Mouse (Mus musculus): ENCODE results near the gene Zc3h12d.

The Zc3h12d gene

GRCm38 (mm10) chr10:7838874-7839421 lies 6.7 kb downstream of the Zc3h12d start:
- no peak for DNase-seq (ENCODE audit: low read depth, low spot score)

GRCm38 (mm10) chr10:7839551-7840352 lies 7.5 kb downstream of the Zc3h12d start:
- no peak for DNase-seq (ENCODE audit: low read depth, low spot score)

GRCm38 (mm10) chr10:7840353-7840733 lies 8.1 kb downstream of the Zc3h12d start:
- DNase-seq (ENCODE audit: low read depth, low spot score), result no peak

GRCm38 (mm10) chr10:7840785-7841184 lies 8.5 kb downstream of the Zc3h12d start:
- no peak for DNase-seq (ENCODE audit: low read depth, low spot score)

- peak; percentile 15 for DNase-seq (ENCODE audit: low read depth, low spot score)
Observed at GRCm38 (mm10) chr10:7841571-7842080, 9.4 kb downstream of the Zc3h12d start.

- no peak for DNase-seq (ENCODE audit: low read depth, low spot score)
Observed at GRCm38 (mm10) chr10:7843181-7843580, 10.9 kb downstream of the Zc3h12d start.

GRCm38 (mm10) chr10:7844161-7844560 lies 11.9 kb downstream of the Zc3h12d start:
- DNase-seq (ENCODE audit: low read depth, low spot score), result no peak

- DNase-seq (ENCODE audit: low read depth, low spot score), result no peak
Observed at GRCm38 (mm10) chr10:7845136-7845535, 12.9 kb downstream of the Zc3h12d start.

GRCm38 (mm10) chr10:7845991-7846390 lies 13.7 kb downstream of the Zc3h12d start:
- DNase-seq (ENCODE audit: low read depth, low spot score), result no peak

- DNase-seq (ENCODE audit: low read depth, low spot score), result no peak
Observed at GRCm38 (mm10) chr10:7847166-7847605, 14.9 kb downstream of the Zc3h12d start.

GRCm38 (mm10) chr10:7851891-7852290 lies 19.6 kb downstream of the Zc3h12d start:
- DNase-seq (ENCODE audit: low read depth, low spot score), result no peak

- DNase-seq (ENCODE audit: low read depth, low spot score), result no peak
Observed at GRCm38 (mm10) chr10:7860494-7860893, 28.2 kb downstream of the Zc3h12d start.

- no peak for DNase-seq (ENCODE audit: low read depth, low spot score)
Observed at GRCm38 (mm10) chr10:7861259-7861936, 29.1 kb downstream of the Zc3h12d start.

GRCm38 (mm10) chr10:7861937-7862657 lies 29.8 kb downstream of the Zc3h12d start:
- DNase-seq (ENCODE audit: low read depth, low spot score), result peak; percentile 17

GRCm38 (mm10) chr10:7863411-7863810 lies 31.1 kb downstream of the Zc3h12d start:
- DNase-seq (ENCODE audit: low read depth, low spot score), result no peak

- DNase-seq (ENCODE audit: low read depth, low spot score), result no peak
Observed at GRCm38 (mm10) chr10:7864184-7864583, 31.9 kb downstream of the Zc3h12d start.

- no peak for DNase-seq (ENCODE audit: low read depth, low spot score)
Observed at GRCm38 (mm10) chr10:7864806-7865205, 32.5 kb downstream of the Zc3h12d start.

- DNase-seq (ENCODE audit: low read depth, low spot score), result peak; percentile 43
Observed at GRCm38 (mm10) chr10:7866762-7867665, 34.7 kb downstream of the Zc3h12d start.

GRCm38 (mm10) chr10:7867666-7868030 lies 35.4 kb downstream of the Zc3h12d start:
- DNase-seq (ENCODE audit: low read depth, low spot score), result peak; percentile 26

- DNase-seq (ENCODE audit: low read depth, low spot score), result peak; percentile 11
Observed at GRCm38 (mm10) chr10:7869746-7870145, 37.5 kb downstream of the Zc3h12d start.
